Mouse (Mus musculus) kidney, embryonic 16.5 days (tissue): ENCODE results near the gene Slc20a1. TPM values are rescaled to one million over a fixed set of nuclear protein-coding genes. Genes with fewer than 3 reads are reported as not detected.

Experiments used
- ATAC-seq: fragments of 200-750 bp; cut with Nextera tagmentation; 2 replicates; pipeline ENCODE4 v1.8.0; 2017; ENCODE audit warnings: moderate TSS enrichment; ENCODE audit not compliant: low FRiP score, low TSS enrichment
- H3K27ac ChIP-seq: fragments of 300-500 bp; sonication (generic); 2 replicates; pipeline ENCODE4 v1.5.1; 2014; ENCODE audit warnings: low read length
- H3K27me3 ChIP-seq: fragments of 300-500 bp; sonication (generic); 2 replicates; pipeline ENCODE4 v1.6.1; 2014; ENCODE audit warnings: low read length, control low read depth, mixed read lengths; ENCODE audit not compliant: insufficient read depth
- H3K36me3 ChIP-seq: fragments of 300-500 bp; sonication (generic); 2 replicates; pipeline ENCODE4 v1.6.1; 2014; ENCODE audit warnings: low read length, control low read depth, mixed read lengths; ENCODE audit not compliant: insufficient read depth
- H3K4me1 ChIP-seq: fragments of 300-500 bp; sonication (generic); 2 replicates; pipeline ENCODE4 v1.6.1; 2014; ENCODE audit warnings: low read length, control low read depth, mixed read lengths; ENCODE audit not compliant: insufficient read depth
- H3K4me2 ChIP-seq: fragments of 300-500 bp; sonication (generic); replicated peaks from 2 replicates; pipeline ENCODE4 v1.6.1; 2014; ENCODE audit warnings: low read depth, low read length
- H3K4me3 ChIP-seq: fragments of 300-500 bp; sonication (generic); 2 replicates; pipeline ENCODE4 v1.5.1; 2014; ENCODE audit warnings: mild to moderate bottlenecking, low read length
- H3K9ac ChIP-seq: fragments of 300-500 bp; sonication (generic); replicated peaks from 2 replicates; pipeline ENCODE4 v1.6.1; 2014; ENCODE audit warnings: low read length
- H3K9me3 ChIP-seq: fragments of 300-500 bp; sonication (generic); 2 replicates; pipeline ENCODE4 v1.6.1; 2016; ENCODE audit warnings: low read length, control low read depth
- WGBS: fragments of 180-500 bp; shearing (Covaris S2); extraction: QIAGEN DNeasy Blood & Tissue Kit; methylation state at CpG from one replicate; pipeline ENCODE4 v1.1.7; 2014; 5-methylcytosine and 5-hydroxymethylcytosine counted together
- polyA plus RNA-seq: library from polyadenylated mRNA; unstranded; fragments of >200 nt; fragmentation: Nextera tagmentation; extraction: Ambion mirVana; gene quantifications from 2 replicates; pipeline ENCODE4 v1.2.1, GENCODE M21; 2015

Gene Slc20a1
- polyA plus RNA-seq, 1 experiment from 2014 or later = 28.3 TPM

DNA sequence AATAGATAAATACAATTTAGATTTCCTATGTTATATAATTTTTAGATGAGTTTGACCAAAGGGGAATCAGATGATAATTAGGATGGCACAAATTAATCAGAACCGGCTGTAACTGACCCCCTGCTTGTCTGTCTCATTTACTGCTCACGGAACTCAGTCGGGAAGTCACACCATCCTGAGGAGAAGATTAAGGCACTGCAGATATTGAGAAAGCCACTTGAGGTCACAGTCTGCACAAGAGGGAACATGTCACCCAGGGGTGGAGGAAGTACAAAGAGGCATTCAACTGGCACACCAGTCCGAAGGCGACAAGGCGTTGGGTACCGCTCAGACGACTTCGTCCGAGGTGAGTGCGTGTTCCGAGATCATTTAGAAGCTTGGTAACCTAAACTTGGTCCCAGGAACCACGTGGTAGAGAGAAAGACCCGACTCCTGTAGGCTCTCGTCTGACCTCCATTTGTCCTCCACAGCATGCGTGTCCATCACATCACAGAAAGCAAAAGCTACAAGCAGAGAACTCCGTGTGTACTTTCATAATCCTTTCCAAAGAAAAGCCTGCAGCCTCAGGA, 26.8 kb downstream of the Slc20a1 start:
- WGBS = 88% methylated on average over 17 of the region's 17 CpGs
- Histone ChIP-seq H3K4me2 (no peak overlapping the region), H3K27me3 (no peaks in the 10 kb centered on the region), H3K4me1 (no peaks in the 10 kb centered on the region), H3K36me3 (no peaks in the 10 kb centered on the region), H3K27ac (no peak overlapping the region), H3K9me3 (no peaks in the 10 kb centered on the region), H3K4me3 (no peak overlapping the region), H3K9ac (no peak overlapping the region)
- ATAC-seq = no peak

DNA sequence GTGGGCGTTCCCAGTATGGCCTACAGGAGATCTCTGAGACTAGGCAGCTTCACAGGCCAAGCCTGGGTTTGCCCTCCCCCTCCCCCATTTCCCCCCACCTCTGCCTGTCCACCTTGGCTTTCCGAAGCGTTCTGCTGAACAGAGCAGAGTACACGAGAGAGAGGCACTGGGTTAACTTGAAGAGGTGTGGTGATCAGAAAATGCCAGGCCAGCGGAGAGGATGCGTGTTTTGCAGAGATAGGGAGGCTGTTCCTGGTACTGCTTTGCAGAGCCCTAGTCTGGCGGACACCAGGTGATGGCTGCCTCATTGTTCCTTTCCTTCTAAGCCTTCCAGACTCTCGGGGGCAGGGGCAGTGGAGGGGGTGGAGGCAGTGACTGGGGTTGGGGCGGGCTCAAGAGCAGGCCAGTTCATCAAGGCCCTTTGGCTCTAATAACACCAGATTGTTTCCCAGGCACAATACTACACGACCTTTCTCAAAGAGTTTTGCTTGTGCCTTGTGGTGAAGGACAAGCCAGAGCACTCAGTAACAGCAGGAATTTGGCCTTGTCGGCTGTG, 27.8 kb downstream of the Slc20a1 start:
- peak; percentile 63; the same call in 1 of the 2 replicates for ATAC-seq
- Histone ChIP-seq H3K9me3 (no peaks in the 10 kb centered on the region), H3K4me2 (no peak overlapping the region)

DNA sequence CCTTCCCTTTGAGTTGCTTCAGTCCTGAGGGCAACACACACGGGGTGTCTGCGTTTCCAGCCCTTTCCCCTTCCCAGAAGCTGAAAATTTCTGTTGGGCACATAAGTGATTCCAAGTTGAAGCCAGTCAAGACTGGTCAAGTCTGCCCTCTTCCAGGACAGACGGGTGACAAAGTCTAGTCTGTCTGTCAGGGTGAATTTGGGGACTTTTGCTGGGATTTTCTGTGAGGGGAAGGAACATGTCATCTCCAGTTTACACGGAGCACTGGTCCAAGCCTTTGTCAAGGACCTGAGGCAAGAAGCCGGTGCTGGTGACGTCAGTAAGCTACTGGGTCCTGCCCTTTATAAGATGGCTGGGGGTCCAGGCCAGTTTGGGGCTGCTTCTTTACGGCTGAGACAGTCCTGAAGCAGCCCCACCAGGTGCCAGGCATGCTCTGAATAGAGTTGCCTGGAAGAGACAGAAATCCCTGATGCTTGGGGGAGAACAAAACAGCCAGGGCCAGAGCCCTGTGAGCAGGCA, 28.5 kb downstream of the Slc20a1 start:
- no peak overlapping the region for H3K4me2 ChIP-seq
- no peak for ATAC-seq
- no peaks in the 10 kb centered on the region for H3K27me3 ChIP-seq
- WGBS = 78% methylated on average over 7 of the region's 7 CpGs
- H3K4me3 ChIP-seq = no peak overlapping the region
- H3K36me3 ChIP-seq = no peaks in the 10 kb centered on the region
- H3K9ac ChIP-seq = no peak overlapping the region
- no peak overlapping the region for H3K27ac ChIP-seq
- no peaks in the 10 kb centered on the region for H3K9me3 ChIP-seq
- H3K4me1 ChIP-seq = no peaks in the 10 kb centered on the region

More for the DNA sequence above, 27.8 kb downstream of the Slc20a1 start:
- no peaks in the 10 kb centered on the region for H3K4me1 ChIP-seq
- H3K36me3 ChIP-seq = no peaks in the 10 kb centered on the region
- H3K27me3 ChIP-seq = no peaks in the 10 kb centered on the region
- H3K4me3 ChIP-seq = no peak overlapping the region
- H3K27ac ChIP-seq = no peak overlapping the region
- 67% methylated on average over 11 of the region's 11 CpGs for WGBS
- no peak overlapping the region for H3K9ac ChIP-seq

DNA sequence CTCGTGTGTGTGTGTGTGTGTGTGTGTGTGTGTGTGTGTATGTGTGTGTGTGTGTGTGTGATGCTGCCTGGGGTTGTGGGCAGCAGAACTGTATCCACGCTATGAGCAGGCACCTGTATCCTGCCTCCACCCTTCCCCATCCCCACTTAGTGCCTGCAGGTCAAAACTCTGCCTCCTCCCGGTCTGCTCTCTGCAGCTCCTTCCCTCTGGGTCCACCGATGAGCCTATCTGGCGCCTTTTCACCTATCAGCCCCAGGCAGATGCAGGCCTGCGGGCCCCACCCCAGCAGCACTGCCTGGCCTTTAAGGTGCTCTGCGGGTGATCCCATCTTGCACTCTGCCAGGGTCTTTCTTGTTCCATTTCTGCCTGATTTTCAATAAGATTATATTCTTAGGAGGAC, 29.1 kb downstream of the Slc20a1 start:
- 74% methylated on average over 6 of the region's 7 CpGs for WGBS

DNA sequence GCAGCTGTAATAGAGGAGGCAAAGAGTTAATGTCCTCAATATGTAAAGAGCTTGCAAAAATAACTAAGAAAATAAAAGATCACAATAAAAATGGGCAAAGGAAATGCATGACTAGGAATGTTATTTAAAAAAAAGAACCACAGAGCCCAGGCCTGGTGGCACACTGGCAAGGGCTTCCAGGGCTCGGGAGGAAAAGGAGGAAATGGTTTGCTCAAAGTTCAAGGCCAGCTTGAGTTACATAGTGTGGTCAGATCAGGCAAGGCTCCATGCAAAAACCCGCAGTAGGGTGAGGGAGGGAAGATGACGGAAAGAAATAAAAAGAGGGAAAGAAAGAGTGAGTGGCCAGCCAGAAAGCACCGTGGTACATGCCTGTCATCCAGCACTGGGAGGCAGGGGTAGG, 30.0 kb downstream of the Slc20a1 start:
- Histone ChIP-seq H3K4me2 (no peak overlapping the region), H3K4me3 (no peak overlapping the region), H3K36me3 (no peaks in the 10 kb centered on the region), H3K9ac (no peak overlapping the region), H3K4me1 (no peaks in the 10 kb centered on the region), H3K9me3 (no peaks in the 10 kb centered on the region), H3K27me3 (no peaks in the 10 kb centered on the region), H3K27ac (no peak overlapping the region)
- 78% methylated on average over 4 of the region's 4 CpGs for WGBS
- ATAC-seq = no peak

More for the DNA sequence above, 29.1 kb downstream of the Slc20a1 start:
- no peak overlapping the region for H3K9ac ChIP-seq
- H3K4me2 ChIP-seq = no peak overlapping the region
- H3K27me3 ChIP-seq = no peaks in the 10 kb centered on the region
- H3K36me3 ChIP-seq = no peaks in the 10 kb centered on the region
- H3K4me3 ChIP-seq = no peak overlapping the region
- no peaks in the 10 kb centered on the region for H3K4me1 ChIP-seq
- ATAC-seq = 0 out of 2 replicates have a peak, but pooled peaks have one; percentile 31
- no peaks in the 10 kb centered on the region for H3K9me3 ChIP-seq
- H3K27ac ChIP-seq = no peak overlapping the region

DNA sequence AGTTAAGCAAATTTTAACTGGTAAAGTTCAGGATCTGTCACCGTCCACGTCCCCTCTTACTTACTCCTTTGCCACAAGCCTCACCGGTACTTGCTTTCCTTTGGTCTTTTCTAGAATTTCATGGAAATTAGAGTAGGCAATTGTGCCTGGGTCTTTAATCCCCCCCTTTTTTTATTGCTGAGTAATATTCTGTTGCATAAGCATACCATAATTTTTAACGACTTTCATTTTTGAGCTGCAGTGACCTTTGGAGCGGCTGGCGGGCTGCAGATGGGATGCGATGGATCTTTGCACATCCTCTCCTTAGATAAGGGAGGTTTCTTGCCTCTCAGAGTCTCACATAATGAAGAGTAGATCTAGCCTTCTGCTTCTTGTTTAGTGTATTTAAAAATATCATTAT, 30.8 kb downstream of the Slc20a1 start:
- Histone ChIP-seq H3K9ac (no peak overlapping the region), H3K27me3 (no peaks in the 10 kb centered on the region), H3K27ac (no peak overlapping the region), H3K4me3 (no peak overlapping the region), H3K4me1 (no peaks in the 10 kb centered on the region), H3K9me3 (no peaks in the 10 kb centered on the region), H3K36me3 (no peaks in the 10 kb centered on the region), H3K4me2 (no peak overlapping the region)
- ATAC-seq = no peak
- 94% methylated on average over 7 of the region's 7 CpGs for WGBS

DNA sequence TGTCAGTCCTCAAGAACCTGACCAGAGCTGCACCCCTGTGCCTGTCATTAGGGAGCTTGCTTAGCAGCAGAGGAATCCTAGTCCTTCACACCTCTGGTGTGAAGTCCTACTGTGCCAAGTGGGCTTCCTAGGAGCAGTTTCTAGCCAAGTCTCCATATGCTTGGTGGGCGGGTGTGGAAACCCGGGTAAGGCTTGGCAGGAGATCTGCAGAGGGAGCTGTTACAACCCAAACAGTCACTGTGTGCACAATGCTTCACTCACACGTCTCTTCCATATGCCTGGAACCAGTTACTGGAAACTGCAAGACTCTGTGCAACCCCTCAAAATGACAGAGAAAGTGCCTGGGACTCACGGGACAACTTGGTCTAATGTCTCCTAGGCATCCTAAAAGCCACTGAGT, 33.5 kb downstream of the Slc20a1 start:
- H3K4me3 ChIP-seq = no peak overlapping the region
- 37% methylated on average over 4 of the region's 4 CpGs for WGBS

DNA sequence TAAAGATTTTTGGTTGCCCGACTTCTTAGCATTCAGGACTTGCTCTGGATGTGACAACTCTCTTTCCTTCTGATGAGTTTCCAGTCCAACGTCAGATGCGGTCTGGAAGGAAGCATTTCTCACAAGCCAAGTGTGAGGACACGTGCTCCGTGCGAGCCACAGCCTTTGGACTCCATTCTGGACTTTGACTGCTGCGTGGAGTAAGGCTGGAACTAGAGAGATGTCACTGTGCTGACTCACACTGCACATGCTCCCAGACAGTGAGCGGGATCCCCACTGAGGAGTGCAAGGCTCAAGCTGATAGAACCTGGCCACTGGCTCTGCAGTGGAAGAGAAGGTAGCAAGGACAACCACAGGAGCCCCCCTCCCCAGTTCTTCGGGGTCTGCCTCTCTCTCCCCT, 33.9 kb downstream of the Slc20a1 start:
- Histone ChIP-seq H3K4me1 (no peaks in the 10 kb centered on the region), H3K9ac (no peak overlapping the region), H3K4me2 (no peak overlapping the region), H3K4me3 (no peak overlapping the region), H3K27ac (no peak overlapping the region), H3K27me3 (no peaks in the 10 kb centered on the region), H3K36me3 (no peaks in the 10 kb centered on the region), H3K9me3 (no peaks in the 10 kb centered on the region)
- peak; percentile 69; the same call in 1 of the 2 replicates for ATAC-seq
- 76% methylated on average over 9 of the region's 9 CpGs for WGBS

More for the DNA sequence above, 33.5 kb downstream of the Slc20a1 start:
- no peak overlapping the region for H3K27ac ChIP-seq
- H3K27me3 ChIP-seq = no peaks in the 10 kb centered on the region
- ATAC-seq = no peak
- H3K9ac ChIP-seq = no peak overlapping the region
- no peaks in the 10 kb centered on the region for H3K36me3 ChIP-seq
- H3K4me2 ChIP-seq = no peak overlapping the region
- H3K4me1 ChIP-seq = no peaks in the 10 kb centered on the region
- H3K9me3 ChIP-seq = no peaks in the 10 kb centered on the region

DNA sequence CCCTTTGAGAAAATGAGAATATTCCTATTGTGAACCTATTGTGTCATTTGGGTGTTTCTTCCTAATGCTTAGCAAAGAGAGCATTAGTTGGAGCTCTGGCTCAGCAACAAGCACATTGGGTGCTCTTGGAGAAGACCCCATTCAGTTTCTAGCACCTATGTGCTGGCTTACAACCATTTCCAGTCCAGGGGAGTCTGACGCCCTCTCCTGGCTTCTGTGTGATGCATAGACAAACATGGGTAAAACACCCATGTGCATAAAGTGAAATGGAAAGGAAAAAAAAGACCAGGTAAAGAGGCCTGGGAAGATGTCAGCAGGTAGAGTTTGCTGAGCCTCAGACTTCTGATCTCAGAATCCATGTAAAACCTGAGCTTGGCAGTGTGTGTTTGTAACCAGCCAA, 34.7 kb downstream of the Slc20a1 start:
- no peak overlapping the region for H3K9ac ChIP-seq
- WGBS = 94% methylated on average over 1 of the region's 1 CpGs
- no peaks in the 10 kb centered on the region for H3K4me1 ChIP-seq
- H3K9me3 ChIP-seq = no peaks in the 10 kb centered on the region
- H3K4me3 ChIP-seq = no peak overlapping the region
- H3K36me3 ChIP-seq = no peaks in the 10 kb centered on the region
- no peaks in the 10 kb centered on the region for H3K27me3 ChIP-seq
- no peak for ATAC-seq
- no peak overlapping the region for H3K4me2 ChIP-seq
- H3K27ac ChIP-seq = no peak overlapping the region

DNA sequence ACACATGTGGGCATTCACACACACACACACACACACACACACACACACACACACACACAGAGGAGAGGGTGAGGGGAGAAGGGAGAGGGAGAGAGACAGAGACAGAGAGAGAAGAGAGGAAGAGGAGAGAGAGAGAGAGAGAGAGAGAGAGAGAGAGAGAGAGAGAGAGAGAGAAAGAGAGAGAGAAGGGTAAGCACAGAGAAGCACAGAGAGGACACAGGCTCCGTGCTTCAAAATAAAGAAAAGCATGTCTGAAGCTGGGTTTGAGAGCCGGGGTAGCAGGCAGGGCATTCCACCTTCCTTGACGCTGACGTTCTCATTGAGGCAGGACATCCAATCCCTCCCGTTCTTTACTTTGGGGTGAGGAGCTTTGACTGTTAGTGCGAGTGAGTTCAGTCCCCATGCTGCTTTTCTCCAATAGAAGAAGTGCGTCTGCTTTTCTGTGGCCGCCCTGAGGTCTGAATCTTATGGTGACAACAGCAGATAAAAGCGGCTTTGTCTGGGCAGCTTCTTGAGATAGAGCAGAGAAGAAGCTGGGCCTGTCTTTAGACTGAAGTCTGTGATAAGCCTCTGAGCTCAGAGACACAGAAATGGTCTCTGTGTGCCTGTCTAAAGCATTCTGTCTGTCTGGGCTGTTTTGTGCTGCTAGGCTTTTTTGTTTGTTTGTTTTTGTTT, 35.4 kb downstream of the Slc20a1 start:
- Histone ChIP-seq H3K36me3 (no peaks in the 10 kb centered on the region), H3K9ac (no peak overlapping the region), H3K4me1 (no peaks in the 10 kb centered on the region), H3K27me3 (no peaks in the 10 kb centered on the region), H3K4me2 (no peak overlapping the region), H3K27ac (no peak overlapping the region), H3K4me3 (no peak overlapping the region), H3K9me3 (no peaks in the 10 kb centered on the region)
- WGBS = 71% methylated on average over 9 of the region's 9 CpGs
- ATAC-seq = no peak
